Mouse (Mus musculus): Measurements from ENCODE around the gene Aldh1a2. TPM values are rescaled to one million over a fixed set of nuclear protein-coding genes. Genes with fewer than 3 reads are reported as not detected.

Gene Aldh1a2
- total RNA-seq, 1 experiment = 1.5 TPM

DNA sequence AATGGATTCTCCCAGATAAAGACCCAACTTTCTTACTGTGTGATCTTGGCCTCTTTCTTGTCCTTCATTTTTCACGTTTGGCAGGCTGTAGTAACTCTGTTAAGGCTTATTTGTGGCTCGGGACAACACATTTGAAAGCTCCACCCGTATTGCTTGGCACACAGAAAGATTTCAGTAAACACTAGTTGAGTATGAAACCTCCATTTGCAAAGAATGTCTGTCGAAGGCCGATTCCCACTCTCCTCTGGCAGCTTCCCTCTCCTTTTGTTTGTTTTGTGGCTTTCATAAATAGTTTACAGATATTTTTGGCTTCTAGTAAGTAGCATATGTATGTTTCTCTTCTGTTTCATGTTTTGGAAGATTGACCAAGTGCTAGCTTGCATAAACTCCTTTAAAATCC, 54.1 kb downstream of the Aldh1a2 start:
- Histone ChIP-seq H3K4me1 (ENCODE audit: control insufficient read depth in 2 of 2, insufficient read depth in 2 of 2, low read length in 2 of 2, poor library complexity in 1 of 2) (no peaks in the 10 kb centered on the region), H3K36me3 (ENCODE audit: control insufficient read depth, insufficient read depth, low read length, poor library complexity, severe bottlenecking) (no peaks in the 10 kb centered on the region), H3K9ac (ENCODE audit: insufficient read depth, low read depth, low read length, poor library complexity, severe bottlenecking) (no peak overlapping the region), H3K9me3 (ENCODE audit: control insufficient read depth, insufficient read depth, low read depth, low read length) (no peaks in the 10 kb centered on the region), H3K27ac (ENCODE audit: insufficient read depth, low read depth, low read length, poor library complexity, severe bottlenecking) (no peak overlapping the region), H3K4me3 (ENCODE audit: insufficient read depth in 1 of 2, low read depth in 1 of 2, low read length in 2 of 2, poor library complexity in 1 of 2, severe bottlenecking in 1 of 2) (no peak overlapping the region)
- in situ Hi-C loops (cut with MboI; ENCODE audit: low sequenced_read_pairs in 2 of 2, unreplicated experiment in 2 of 2) = no loop called here
- DNase-seq (ENCODE audit: low read depth, low spot score) = no peak
- TF ChIP-seq CHD2 (IDR thresholded peaks at IDR 0.05; ENCODE audit: low read depth, low read length) = no peak
- TF ChIP-seq MAFK (IDR thresholded peaks at IDR 0.05; ENCODE audit: insufficient read depth, low read depth, low read length) = no peak
- no peak for TF ChIP-seq ZC3H11A (IDR thresholded peaks at IDR 0.05; ENCODE audit: borderline replicate concordance, low read depth, low read length)
- TF ChIP-seq HCFC1 (IDR thresholded peaks at IDR 0.05; ENCODE audit: borderline replicate concordance, insufficient read depth, low read length) = no peak
- TF ChIP-seq ZNF384 (IDR thresholded peaks at IDR 0.05; ENCODE audit: low read depth, low read length) = no peak

- no peak for TF ChIP-seq HCFC1 (IDR thresholded peaks at IDR 0.05; ENCODE audit: borderline replicate concordance, insufficient read depth, low read length)
- TF ChIP-seq ZC3H11A (IDR thresholded peaks at IDR 0.05; ENCODE audit: borderline replicate concordance, low read depth, low read length) = no peak
- no peaks in the 10 kb centered on the region for H3K9me3 ChIP-seq (ENCODE audit: control insufficient read depth, insufficient read depth, low read depth, low read length)
- DNase-seq (ENCODE audit: low read depth, low spot score) = no peak
- no peaks in the 10 kb centered on the region for H3K36me3 ChIP-seq (ENCODE audit: control insufficient read depth, insufficient read depth, low read length, poor library complexity, severe bottlenecking)
- no peak overlapping the region for H3K27ac ChIP-seq (ENCODE audit: insufficient read depth, low read depth, low read length, poor library complexity, severe bottlenecking)
- H3K4me3 ChIP-seq (ENCODE audit: insufficient read depth in 1 of 2, low read depth in 1 of 2, low read length in 2 of 2, poor library complexity in 1 of 2, severe bottlenecking in 1 of 2) = no peak overlapping the region
- H3K9ac ChIP-seq (ENCODE audit: insufficient read depth, low read depth, low read length, poor library complexity, severe bottlenecking) = no peak overlapping the region
- H3K4me1 ChIP-seq (ENCODE audit: control insufficient read depth in 2 of 2, insufficient read depth in 2 of 2, low read length in 2 of 2, poor library complexity in 1 of 2) = no peaks in the 10 kb centered on the region
- in situ Hi-C loops (cut with MboI; ENCODE audit: low sequenced_read_pairs in 2 of 2, unreplicated experiment in 2 of 2) = no loop called here
Measured at GRCm38 (mm10) chr9:71270205-71270604, 54.6 kb downstream of the Aldh1a2 start.

- in situ Hi-C loops (cut with MboI; ENCODE audit: low sequenced_read_pairs in 2 of 2, unreplicated experiment in 2 of 2) = no loop called here
- Histone ChIP-seq H3K9me3 (ENCODE audit: control insufficient read depth, insufficient read depth, low read depth, low read length) (no peaks in the 10 kb centered on the region), H3K4me1 (ENCODE audit: control insufficient read depth in 2 of 2, insufficient read depth in 2 of 2, low read length in 2 of 2, poor library complexity in 1 of 2) (no peaks in the 10 kb centered on the region), H3K27ac (ENCODE audit: insufficient read depth, low read depth, low read length, poor library complexity, severe bottlenecking) (no peak overlapping the region), H3K9ac (ENCODE audit: insufficient read depth, low read depth, low read length, poor library complexity, severe bottlenecking) (no peak overlapping the region), H3K4me3 (ENCODE audit: insufficient read depth in 1 of 2, low read depth in 1 of 2, low read length in 2 of 2, poor library complexity in 1 of 2, severe bottlenecking in 1 of 2) (no peak overlapping the region), H3K36me3 (ENCODE audit: control insufficient read depth, insufficient read depth, low read length, poor library complexity, severe bottlenecking) (no peaks in the 10 kb centered on the region)
- TF ChIP-seq MAFK (IDR thresholded peaks at IDR 0.05; ENCODE audit: insufficient read depth, low read depth, low read length) = no peak
- no peak for TF ChIP-seq HCFC1 (IDR thresholded peaks at IDR 0.05; ENCODE audit: borderline replicate concordance, insufficient read depth, low read length)
- no peak for TF ChIP-seq ZNF384 (IDR thresholded peaks at IDR 0.05; ENCODE audit: low read depth, low read length)
- no peak for TF ChIP-seq ZC3H11A (IDR thresholded peaks at IDR 0.05; ENCODE audit: borderline replicate concordance, low read depth, low read length)
- TF ChIP-seq CHD2 (IDR thresholded peaks at IDR 0.05; ENCODE audit: low read depth, low read length) = no peak
- no peak for DNase-seq (ENCODE audit: low read depth, low spot score)
Measured at GRCm38 (mm10) chr9:71276149-71276721, 60.6 kb downstream of the Aldh1a2 start.

- in situ Hi-C loops (cut with MboI; ENCODE audit: low sequenced_read_pairs in 2 of 2, unreplicated experiment in 2 of 2) = no loop called here
- no peak for DNase-seq (ENCODE audit: low read depth, low spot score)
- Histone ChIP-seq H3K4me1 (ENCODE audit: control insufficient read depth in 2 of 2, insufficient read depth in 2 of 2, low read length in 2 of 2, poor library complexity in 1 of 2) (no peaks in the 10 kb centered on the region), H3K36me3 (ENCODE audit: control insufficient read depth, insufficient read depth, low read length, poor library complexity, severe bottlenecking) (no peaks in the 10 kb centered on the region), H3K9ac (ENCODE audit: insufficient read depth, low read depth, low read length, poor library complexity, severe bottlenecking) (no peak overlapping the region), H3K9me3 (ENCODE audit: control insufficient read depth, insufficient read depth, low read depth, low read length) (no peaks in the 10 kb centered on the region), H3K4me3 (ENCODE audit: insufficient read depth in 1 of 2, low read depth in 1 of 2, low read length in 2 of 2, poor library complexity in 1 of 2, severe bottlenecking in 1 of 2) (no peak overlapping the region), H3K27ac (ENCODE audit: insufficient read depth, low read depth, low read length, poor library complexity, severe bottlenecking) (no peak overlapping the region)
- TF ChIP-seq ZNF384 (IDR thresholded peaks at IDR 0.05; ENCODE audit: low read depth, low read length) (no peak), ZC3H11A (IDR thresholded peaks at IDR 0.05; ENCODE audit: borderline replicate concordance, low read depth, low read length) (no peak), HCFC1 (IDR thresholded peaks at IDR 0.05; ENCODE audit: borderline replicate concordance, insufficient read depth, low read length) (no peak), MAFK (IDR thresholded peaks at IDR 0.05; ENCODE audit: insufficient read depth, low read depth, low read length) (no peak), CHD2 (IDR thresholded peaks at IDR 0.05; ENCODE audit: low read depth, low read length) (no peak)
Measured at GRCm38 (mm10) chr9:71278741-71279140, 63.2 kb downstream of the Aldh1a2 start.

- no peaks in the 10 kb centered on the region for H3K9me3 ChIP-seq (ENCODE audit: control insufficient read depth, insufficient read depth, low read depth, low read length)
- in situ Hi-C loops (cut with MboI; ENCODE audit: low sequenced_read_pairs in 2 of 2, unreplicated experiment in 2 of 2) = no loop called here
- H3K4me3 ChIP-seq (ENCODE audit: insufficient read depth in 1 of 2, low read depth in 1 of 2, low read length in 2 of 2, poor library complexity in 1 of 2, severe bottlenecking in 1 of 2) = no peak overlapping the region
- H3K4me1 ChIP-seq (ENCODE audit: control insufficient read depth in 2 of 2, insufficient read depth in 2 of 2, low read length in 2 of 2, poor library complexity in 1 of 2) = no peaks in the 10 kb centered on the region
- H3K36me3 ChIP-seq (ENCODE audit: control insufficient read depth, insufficient read depth, low read length, poor library complexity, severe bottlenecking) = no peaks in the 10 kb centered on the region
- TF ChIP-seq CHD2 (IDR thresholded peaks at IDR 0.05; ENCODE audit: low read depth, low read length) (no peak), ZNF384 (IDR thresholded peaks at IDR 0.05; ENCODE audit: low read depth, low read length) (no peak), ZC3H11A (IDR thresholded peaks at IDR 0.05; ENCODE audit: borderline replicate concordance, low read depth, low read length) (no peak)
- no peak for DNase-seq (ENCODE audit: low read depth, low spot score)
- no peak overlapping the region for H3K27ac ChIP-seq (ENCODE audit: insufficient read depth, low read depth, low read length, poor library complexity, severe bottlenecking)
- no peak overlapping the region for H3K9ac ChIP-seq (ENCODE audit: insufficient read depth, low read depth, low read length, poor library complexity, severe bottlenecking)
Measured at GRCm38 (mm10) chr9:71283156-71283555, 67.6 kb downstream of the Aldh1a2 start.
